Mouse (Mus musculus) midbrain, postnatal 0 days (tissue): ENCODE data around the gene Sec14l1. TPM values are rescaled to one million over a fixed set of nuclear protein-coding genes. Genes with fewer than 3 reads are reported as not detected.
A peak's percentile ranks its signal among the peaks of the same experiment; 100 is the strongest.

Source experiments
- ATAC-seq: fragments of 200-750 bp; cut with Nextera tagmentation; 2 replicates; pipeline ENCODE4 v1.8.0; 2017; ENCODE audit warnings: moderate number of reproducible peaks, mild to moderate bottlenecking, moderate TSS enrichment, moderate library complexity; ENCODE audit not compliant: low FRiP score
- DNase-seq: peaks from one replicate; pipeline ENCODE4 v3.0.0-alpha.2; 2015; ENCODE audit warnings: low spot score
- H3K27ac ChIP-seq: fragments of 300-500 bp; sonication (generic); 2 replicates; pipeline ENCODE4 v1.5.1; 2014; ENCODE audit warnings: low read depth, mild to moderate bottlenecking, low read length, mixed read lengths
- H3K27me3 ChIP-seq: fragments of 300-500 bp; sonication (generic); 2 replicates; pipeline ENCODE4 v1.6.1; 2014; ENCODE audit warnings: low read length, control low read depth, mixed read lengths; ENCODE audit not compliant: insufficient read depth
- H3K36me3 ChIP-seq: fragments of 300-500 bp; sonication (generic); 2 replicates; pipeline ENCODE4 v1.6.1; 2014; ENCODE audit warnings: low read length, control low read depth, mixed read lengths; ENCODE audit not compliant: insufficient read depth
- H3K4me1 ChIP-seq: fragments of 300-500 bp; sonication (generic); 2 replicates; pipeline ENCODE4 v1.6.1; 2014; ENCODE audit warnings: mild to moderate bottlenecking, control low read depth, antibody characterized with exemption, low read length, mixed read lengths; ENCODE audit not compliant: insufficient read depth
- H3K4me2 ChIP-seq: fragments of 300-500 bp; sonication (generic); 2 replicates; pipeline ENCODE4 v1.6.1; 2014; ENCODE audit warnings: low read depth, mild to moderate bottlenecking, low read length, mixed read lengths; ENCODE audit not compliant: poor library complexity, severe bottlenecking
- H3K4me3 ChIP-seq: fragments of 300-500 bp; sonication (generic); 2 replicates; pipeline ENCODE4 v1.5.1; 2014; ENCODE audit warnings: low read depth, mild to moderate bottlenecking, low read length, moderate library complexity
- H3K9ac ChIP-seq: fragments of 300-500 bp; sonication (generic); replicated peaks from 2 replicates; pipeline ENCODE4 v1.6.1; 2014; ENCODE audit warnings: mild to moderate bottlenecking, low read length, moderate library complexity, mixed read lengths; ENCODE audit not compliant: poor library complexity, severe bottlenecking
- H3K9me3 ChIP-seq: fragments of 300-500 bp; sonication (generic); 2 replicates; pipeline ENCODE4 v1.6.1; 2016; ENCODE audit warnings: low read length, control low read depth
- CTCF ChIP-seq: IDR thresholded peaks from 2 replicates; pipeline ENCODE4 v1.5.1; 2016; ENCODE audit warnings: antibody characterized with exemption, mild to moderate bottlenecking
- WGBS: fragments of 180-500 bp; shearing (Covaris S2); extraction: QIAGEN DNeasy Blood & Tissue Kit; methylation state at CpG from one replicate; pipeline ENCODE4 v1.1.7; 2014; 5-methylcytosine and 5-hydroxymethylcytosine counted together
- polyA plus RNA-seq: library from polyadenylated mRNA; unstranded; fragments of >200 nt; fragmentation: Nextera tagmentation; extraction: Ambion mirVana; gene quantifications from 2 replicates; pipeline ENCODE4 v1.2.1, GENCODE M21; 2015
- total RNA-seq: library from RNA; depleted of rRNA; stranded (reverse); fragments of >200 nt; gene quantifications from 2 replicates; pipeline ENCODE4 v1.2.3, GENCODE M21; 2014

Sec14l1 gene
- total and polyA plus RNA-seq, 2 experiments from 2014 or later, result 49.2 to 71.1 TPM

- 75% methylated on average over 10 of the region's 10 CpGs for whole genome bisulfite sequencing
- Histone ChIP-seq H3K27ac (no peak overlapping the region), H3K9ac (no peak overlapping the region), H3K9me3 (no peaks in the 10 kb centered on the region), H3K4me2 (no peak overlapping the region), H3K27me3 (no peaks in the 10 kb centered on the region), H3K4me3 (no peak overlapping the region), H3K36me3 (no peaks in the 10 kb centered on the region), H3K4me1 (peaks cover 6% of the 10 kb centered on the region; the same call in 1 of the 2 replicates)
- TF ChIP-seq CTCF, result no peak
- ATAC-seq (no peak), DNase-seq (no peak)
Measured at GRCm38 (mm10) chr11:117104044-117104757, 10.8 kb upstream of the Sec14l1 start.

- ATAC-seq, result no peak
- no peaks in the 10 kb centered on the region for H3K9me3 ChIP-seq
- no peak for TF ChIP-seq CTCF
- DNase-seq, result no peak
- no peaks in the 10 kb centered on the region for H3K27me3 ChIP-seq
- H3K9ac ChIP-seq, result no peak overlapping the region
- WGBS, result 78% methylated on average over 3 of the region's 3 CpGs
- no peak overlapping the region for H3K4me2 ChIP-seq
- H3K4me1 ChIP-seq, result peaks cover 6% of the 10 kb centered on the region; the same call in 1 of the 2 replicates
- H3K27ac ChIP-seq, result no peak overlapping the region
- H3K36me3 ChIP-seq, result no peaks in the 10 kb centered on the region
- no peak overlapping the region for H3K4me3 ChIP-seq
Measured at GRCm38 (mm10) chr11:117105315-117105714, 9.7 kb upstream of the Sec14l1 start.

GRCm38 (mm10) chr11:117105850-117106249, 9.1 kb upstream of the Sec14l1 start:
- Histone ChIP-seq H3K4me3 (no peak overlapping the region), H3K4me2 (no peak overlapping the region), H3K36me3 (no peaks in the 10 kb centered on the region), H3K27ac (no peak overlapping the region), H3K9me3 (no peaks in the 10 kb centered on the region), H3K9ac (no peak overlapping the region), H3K27me3 (no peaks in the 10 kb centered on the region), H3K4me1 (peaks cover 6% of the 10 kb centered on the region; the same call in 1 of the 2 replicates)
- ATAC-seq (no peak), DNase-seq (no peak)
- TF ChIP-seq CTCF, result no peak
- 88% methylated on average over 7 of the region's 7 CpGs for WGBS

GRCm38 (mm10) chr11:117106633-117107334, 8.2 kb upstream of the Sec14l1 start:
- H3K36me3 ChIP-seq, result no peaks in the 10 kb centered on the region
- no peak overlapping the region for H3K4me3 ChIP-seq
- H3K4me1 ChIP-seq, result peaks cover 3% of the 10 kb centered on the region; the same call in 1 of the 2 replicates
- H3K27ac ChIP-seq, result no peak overlapping the region
- no peak for ATAC-seq
- H3K9ac ChIP-seq, result no peak overlapping the region
- H3K9me3 ChIP-seq, result no peaks in the 10 kb centered on the region
- peak; percentile 48 for DNase-seq
- H3K4me2 ChIP-seq, result no peak overlapping the region
- no peaks in the 10 kb centered on the region for H3K27me3 ChIP-seq
- TF ChIP-seq CTCF, result peak; percentile 43
- 27% methylated on average over 13 of the region's 13 CpGs for WGBS

- Histone ChIP-seq H3K36me3 (no peaks in the 10 kb centered on the region), H3K9ac (no peak overlapping the region), H3K27ac (no peak overlapping the region), H3K4me1 (peaks cover 3% of the 10 kb centered on the region; the same call in 1 of the 2 replicates), H3K9me3 (no peaks in the 10 kb centered on the region), H3K4me3 (no peak overlapping the region), H3K27me3 (no peaks in the 10 kb centered on the region), H3K4me2 (no peak overlapping the region)
- no peak for ATAC-seq
- WGBS, result 95% methylated on average over 2 of the region's 2 CpGs
- DNase-seq, result no peak
- TF ChIP-seq CTCF, result no peak
Measured at GRCm38 (mm10) chr11:117107837-117108236, 7.1 kb upstream of the Sec14l1 start.

GRCm38 (mm10) chr11:117108595-117108994, 6.4 kb upstream of the Sec14l1 start:
- H3K9me3 ChIP-seq, result no peaks in the 10 kb centered on the region

More at GRCm38 (mm10) chr11:117108595-117108994, 6.4 kb upstream of the Sec14l1 start:
- Histone ChIP-seq H3K36me3 (no peaks in the 10 kb centered on the region), H3K4me3 (no peak overlapping the region), H3K4me1 (peaks cover 3% of the 10 kb centered on the region; the same call in 1 of the 2 replicates), H3K27me3 (no peaks in the 10 kb centered on the region), H3K4me2 (no peak overlapping the region), H3K9ac (no peak overlapping the region), H3K27ac (no peak overlapping the region)
- peak; percentile 57 for DNase-seq
- 59% methylated on average over 9 of the region's 9 CpGs for WGBS
- no peak for TF ChIP-seq CTCF
- ATAC-seq, result no peak
